Mouse (Mus musculus) liver, embryonic 14 days (tissue): Measurements from ENCODE around the gene Olfr1314. TPM values are rescaled to one million over a fixed set of nuclear protein-coding genes. Genes with fewer than 3 reads are reported as not detected.

Source experiments
- polyA plus RNA-seq: library from polyadenylated mRNA; depleted of rRNA; stranded (reverse); fragments of >200 nt; gene quantifications from 2 replicates; pipeline ENCODE4 v1.2.3, GENCODE M21; 2012; rRNA removed

Gene Olfr1314
- not detected in 2 replicates for polyA plus RNA-seq

GRCm38 (mm10) chr2:112096681-112097080, at the start of gene Olfr1314:
Gene Olfr1314 (minus strand): TSS chr2:112096781.

GRCm38 (mm10) chr2:112140029-112140428, 43.4 kb upstream of the Olfr1314 start, which contains the start of gene Olfr1317:
Gene Olfr1317 (plus strand): TSS chr2:112140329.

GRCm38 (mm10) chr2:112134877-112135276, 38.3 kb upstream of the Olfr1314 start, which contains the start of gene Olfr1316:
Gene Olfr1316 (minus strand): TSS chr2:112134977.

GRCm38 (mm10) chr2:112115340-112115739, 18.8 kb upstream of the Olfr1314 start, which contains the start of gene Olfr1315-ps1:
Gene Olfr1315-ps1 (minus strand): TSS chr2:112115440.

GRCm38 (mm10) chr2:112077743-112078142, 18.8 kb downstream of the Olfr1314 start, which contains the start of gene Olfr1313:
Gene Olfr1313 (minus strand): TSS chr2:112077843.

GRCm38 (mm10) chr2:112050138-112050537, 46.4 kb downstream of the Olfr1314 start, which contains the start of gene Olfr1312:
Gene Olfr1312 (minus strand): TSS chr2:112050238.

Other genes starting within 250 kb of the Olfr1314 start
- gene Olfr1305, start 219.6 kb downstream of the Olfr1314 start, polyA plus RNA-seq = not detected in 2 replicates
- not detected in 2 replicates for gene Olfr1306, start 180.5 kb downstream of the Olfr1314 start, polyA plus RNA-seq
- gene Olfr1307, start 147.3 kb downstream of the Olfr1314 start, polyA plus RNA-seq = not detected in 2 replicates
- gene Olfr1308, start 131.8 kb downstream of the Olfr1314 start, polyA plus RNA-seq = not detected in 2 replicates
- not detected in 2 replicates for gene Olfr1309, start 106.5 kb downstream of the Olfr1314 start, polyA plus RNA-seq
- not detected in 2 replicates for gene Olfr1310, start 84.1 kb downstream of the Olfr1314 start, polyA plus RNA-seq
- not detected in 2 replicates for gene Olfr1311, start 72.4 kb downstream of the Olfr1314 start, polyA plus RNA-seq
- gene Olfr1312, start 46.5 kb downstream of the Olfr1314 start, polyA plus RNA-seq = not detected in 2 replicates
- gene Olfr1313, start 18.9 kb downstream of the Olfr1314 start, polyA plus RNA-seq = not detected in 2 replicates
- gene Olfr1315-ps1, start 18.7 kb upstream of the Olfr1314 start, polyA plus RNA-seq = not detected in 2 replicates
- not detected in 2 replicates for gene Olfr1316, start 38.2 kb upstream of the Olfr1314 start, polyA plus RNA-seq
- gene Olfr1317, start 43.5 kb upstream of the Olfr1314 start, polyA plus RNA-seq = not detected in 2 replicates
- not detected in 2 replicates for gene Olfr1318, start 57.4 kb upstream of the Olfr1314 start, polyA plus RNA-seq
- gene Lpcat4, start 142.7 kb upstream of the Olfr1314 start, polyA plus RNA-seq = 2.4 and 3.2 TPM in 2 replicates
- gene Nutm1, start 162.5 kb upstream of the Olfr1314 start, polyA plus RNA-seq = not detected in 2 replicates
- 80.4 and 90.1 TPM in 2 replicates for gene Nop10, start 165.1 kb upstream of the Olfr1314 start, polyA plus RNA-seq
- gene Slc12a6, start 169.0 kb upstream of the Olfr1314 start, polyA plus RNA-seq = 9.9 and 10.4 TPM in 2 replicates
- 0.01 TPM in 1 of 2 replicates, not detected in the other for gene Gm21985, start 169.5 kb upstream of the Olfr1314 start, polyA plus RNA-seq